Mouse (Mus musculus) layer of hippocampus, postnatal 10 days (tissue): Measurements from ENCODE around the gene Vipr1. TPM values are rescaled to one million over a fixed set of nuclear protein-coding genes. Genes with fewer than 3 reads are reported as not detected.

Experiments used
- DNase-seq, 2 experiments: peaks; one replicate each; pipeline ENCODE4 v3.0.0; 2021; ENCODE audit warnings: low spot score in 2 of 2
- total RNA-seq, 2 experiments: library from RNA; stranded (reverse); gene quantifications; 2 replicates each; pipeline ENCODE4 v1.2.3; 2021

Gene Vipr1
- total RNA-seq, 2 experiments from 2014 or later: 10.0 to 10.3 TPM

GRCm38 (mm10) chr9:121632891-121633290, 9.6 kb upstream of the Vipr1 start:
- no peak for DNase-seq

GRCm38 (mm10) chr9:121633306-121633705, 9.2 kb upstream of the Vipr1 start:
- DNase-seq: no peak

- DNase-seq: no peak
Measured at GRCm38 (mm10) chr9:121635835-121636576, 6.5 kb upstream of the Vipr1 start.

GRCm38 (mm10) chr9:121639790-121640189, 2.7 kb upstream of the Vipr1 start:
- DNase-seq: peak; percentile 59 to 68

- DNase-seq: peak in 1 of 2 experiments; percentile 30
Measured at GRCm38 (mm10) chr9:121641235-121641915, 1.1 kb upstream of the Vipr1 start.

GRCm38 (mm10) chr9:121642001-121642400, 515 bp upstream of the Vipr1 start, which contains the start of gene Lyzl4:
Gene Lyzl4 (minus strand): TSS chr9:121642096.
- DNase-seq: peak; percentile 81 to 86

- no peak for DNase-seq
Measured at GRCm38 (mm10) chr9:121644855-121645254, 2.3 kb downstream of the Vipr1 start.

- no peak for DNase-seq
Measured at GRCm38 (mm10) chr9:121647026-121647425, 4.5 kb downstream of the Vipr1 start.

- no peak for DNase-seq
Measured at GRCm38 (mm10) chr9:121653668-121654067, 11.2 kb downstream of the Vipr1 start.

- DNase-seq: no peak
Measured at GRCm38 (mm10) chr9:121656322-121656721, 13.8 kb downstream of the Vipr1 start.

- no peak for DNase-seq
Measured at GRCm38 (mm10) chr9:121657143-121657542, 14.6 kb downstream of the Vipr1 start.

GRCm38 (mm10) chr9:121658248-121658647, 15.7 kb downstream of the Vipr1 start:
- no peak for DNase-seq

- DNase-seq: no peak
Measured at GRCm38 (mm10) chr9:121659791-121660190, 17.3 kb downstream of the Vipr1 start.

GRCm38 (mm10) chr9:121663467-121663866, 21.0 kb downstream of the Vipr1 start:
- DNase-seq: no peak

GRCm38 (mm10) chr9:121664104-121664503, 21.6 kb downstream of the Vipr1 start:
- no peak for DNase-seq

- peak in 1 of 2 experiments; percentile 34 for DNase-seq
Measured at GRCm38 (mm10) chr9:121666957-121667630, 24.6 kb downstream of the Vipr1 start.

- DNase-seq: no peak
Measured at GRCm38 (mm10) chr9:121667822-121668221, 25.3 kb downstream of the Vipr1 start.

GRCm38 (mm10) chr9:121669348-121669791, 26.9 kb downstream of the Vipr1 start:
- peak; percentile 60 to 70 for DNase-seq

GRCm38 (mm10) chr9:121671300-121671699, 28.8 kb downstream of the Vipr1 start:
- peak in 1 of 2 experiments; percentile 52 for DNase-seq

GRCm38 (mm10) chr9:121672311-121672710, 29.8 kb downstream of the Vipr1 start:
- no peak for DNase-seq

GRCm38 (mm10) chr9:121673716-121674115, 31.2 kb downstream of the Vipr1 start:
- no peak for DNase-seq

- DNase-seq: no peak
Measured at GRCm38 (mm10) chr9:121675011-121675410, 32.5 kb downstream of the Vipr1 start.
